Mouse (Mus musculus): ENCODE measurements around the gene Apol6. TPM values are rescaled to one million over a fixed set of nuclear protein-coding genes. Genes with fewer than 3 reads are reported as not detected.
A peak's percentile ranks its signal among the peaks of the same experiment; 100 is the strongest.

Gene Apol6
- polyA plus RNA-seq, 1 experiment from 2014 or later: 0.06 TPM

GRCm38 (mm10) chr15:77079256-77079822 lies 34.8 kb downstream of the Apol6 start:
- ATAC-seq (replicated peaks): no peak
- peaks cover 30% of the 10 kb centered on the region; the same call in 1 of the 2 replicates for H3K36me3 ChIP-seq (replicated peaks)
- WGBS: 57% methylated on average over 14 of the region's 14 CpGs
- H3K4me3 ChIP-seq: no peak overlapping the region
- no peak overlapping the region for H3K4me2 ChIP-seq
- no peaks in the 10 kb centered on the region for H3K27me3 ChIP-seq (replicated peaks)
- H3K4me1 ChIP-seq: 0 out of 2 replicates have a peak, but pooled peaks cover 6% of the 10 kb centered on the region
- H3K27ac ChIP-seq: 0 out of 2 replicates have a peak overlapping the region, but pooled peaks have one; percentile 17
- no peaks in the 10 kb centered on the region for H3K9me3 ChIP-seq
- H3K9ac ChIP-seq: no peak overlapping the region

GRCm38 (mm10) chr15:77079890-77080361 lies 35.4 kb downstream of the Apol6 start:
- Histone ChIP-seq H3K4me1 (0 out of 2 replicates have a peak, but pooled peaks cover 6% of the 10 kb centered on the region), H3K9ac (no peak overlapping the region), H3K27me3 (replicated peaks) (no peaks in the 10 kb centered on the region), H3K9me3 (no peaks in the 10 kb centered on the region), H3K4me3 (no peak overlapping the region), H3K36me3 (replicated peaks) (peaks cover 34% of the 10 kb centered on the region; the same call in 1 of the 2 replicates), H3K4me2 (no peak overlapping the region), H3K27ac (0 out of 2 replicates have a peak overlapping the region, but pooled peaks have one; percentile 17)
- 74% methylated on average over 11 of the region's 11 CpGs for WGBS
- ATAC-seq (replicated peaks): no peak

GRCm38 (mm10) chr15:77080684-77081254 lies 36.2 kb downstream of the Apol6 start:
- Histone ChIP-seq H3K27me3 (replicated peaks) (no peaks in the 10 kb centered on the region), H3K4me3 (no peak overlapping the region), H3K36me3 (replicated peaks) (peaks cover 38% of the 10 kb centered on the region; the same call in 1 of the 2 replicates), H3K4me1 (0 out of 2 replicates have a peak, but pooled peaks cover 6% of the 10 kb centered on the region), H3K27ac (no peak overlapping the region), H3K9me3 (no peaks in the 10 kb centered on the region), H3K9ac (no peak overlapping the region), H3K4me2 (no peak overlapping the region)
- 85% methylated on average over 14 of the region's 14 CpGs for WGBS
- no peak for ATAC-seq (replicated peaks)

GRCm38 (mm10) chr15:77081454-77081853 lies 36.9 kb downstream of the Apol6 start:
- H3K36me3 ChIP-seq (replicated peaks): peaks cover 35% of the 10 kb centered on the region; the same call in 1 of the 2 replicates
- H3K4me2 ChIP-seq: no peak overlapping the region
- ATAC-seq (replicated peaks): no peak
- H3K9me3 ChIP-seq: no peaks in the 10 kb centered on the region
- H3K4me1 ChIP-seq: 0 out of 2 replicates have a peak, but pooled peaks cover 6% of the 10 kb centered on the region
- 87% methylated on average over 5 of the region's 5 CpGs for WGBS
- H3K27ac ChIP-seq: no peak overlapping the region
- no peak overlapping the region for H3K9ac ChIP-seq
- H3K4me3 ChIP-seq: no peak overlapping the region
- H3K27me3 ChIP-seq (replicated peaks): no peaks in the 10 kb centered on the region

- Histone ChIP-seq H3K27me3 (replicated peaks) (no peaks in the 10 kb centered on the region), H3K4me2 (no peak overlapping the region), H3K36me3 (replicated peaks) (peaks cover 21% of the 10 kb centered on the region; the same call in 1 of the 2 replicates), H3K9ac (no peak overlapping the region), H3K4me3 (no peak overlapping the region), H3K9me3 (no peaks in the 10 kb centered on the region), H3K4me1 (0 out of 2 replicates have a peak, but pooled peaks cover 8% of the 10 kb centered on the region), H3K27ac (no peak overlapping the region)
- WGBS: 93% methylated on average over 7 of the region's 7 CpGs
- ATAC-seq (replicated peaks): no peak
Measured at GRCm38 (mm10) chr15:77085818-77086217, 41.3 kb downstream of the Apol6 start.

GRCm38 (mm10) chr15:77086488-77086887 lies 42.0 kb downstream of the Apol6 start:
- H3K27me3 ChIP-seq (replicated peaks): no peaks in the 10 kb centered on the region
- H3K9ac ChIP-seq: no peak overlapping the region
- 0 out of 2 replicates have a peak, but pooled peaks cover 8% of the 10 kb centered on the region for H3K4me1 ChIP-seq
- H3K36me3 ChIP-seq (replicated peaks): peaks cover 23% of the 10 kb centered on the region; the same call in 1 of the 2 replicates
- H3K4me3 ChIP-seq: no peak overlapping the region
- H3K9me3 ChIP-seq: no peaks in the 10 kb centered on the region
- WGBS: 100% methylated on average over 1 of the region's 1 CpGs
- H3K4me2 ChIP-seq: no peak overlapping the region
- ATAC-seq (replicated peaks): no peak
- no peak overlapping the region for H3K27ac ChIP-seq

GRCm38 (mm10) chr15:77089249-77089648 lies 44.7 kb downstream of the Apol6 start:
- H3K4me1 ChIP-seq: 0 out of 2 replicates have a peak, but pooled peaks cover 8% of the 10 kb centered on the region
- no peak for ATAC-seq (replicated peaks)
- peaks cover 20% of the 10 kb centered on the region; the same call in 1 of the 2 replicates for H3K36me3 ChIP-seq (replicated peaks)
- H3K4me2 ChIP-seq: no peak overlapping the region
- no peaks in the 10 kb centered on the region for H3K27me3 ChIP-seq (replicated peaks)
- no peaks in the 10 kb centered on the region for H3K9me3 ChIP-seq
- no peak overlapping the region for H3K4me3 ChIP-seq
- no peak overlapping the region for H3K9ac ChIP-seq
- WGBS: 56% methylated on average over 11 of the region's 11 CpGs
- no peak overlapping the region for H3K27ac ChIP-seq

GRCm38 (mm10) chr15:77090531-77090930 lies 46.0 kb downstream of the Apol6 start:
- ATAC-seq (replicated peaks): no peak
- no peaks in the 10 kb centered on the region for H3K9me3 ChIP-seq
- peaks cover 14% of the 10 kb centered on the region; the same call in 1 of the 2 replicates for H3K36me3 ChIP-seq (replicated peaks)
- 86% methylated on average over 5 of the region's 5 CpGs for WGBS
- H3K4me3 ChIP-seq: no peak overlapping the region
- H3K4me1 ChIP-seq: 0 out of 2 replicates have a peak, but pooled peaks cover 8% of the 10 kb centered on the region
- H3K27me3 ChIP-seq (replicated peaks): no peaks in the 10 kb centered on the region
- H3K4me2 ChIP-seq: no peak overlapping the region
- H3K9ac ChIP-seq: no peak overlapping the region
- no peak overlapping the region for H3K27ac ChIP-seq

GRCm38 (mm10) chr15:77091394-77091793 lies 46.9 kb downstream of the Apol6 start:
- 0 out of 2 replicates have a peak, but pooled peaks cover 8% of the 10 kb centered on the region for H3K4me1 ChIP-seq
- no peak overlapping the region for H3K4me2 ChIP-seq
- H3K9ac ChIP-seq: no peak overlapping the region
- no peaks in the 10 kb centered on the region for H3K27me3 ChIP-seq (replicated peaks)
- ATAC-seq (replicated peaks): no peak
- H3K9me3 ChIP-seq: no peaks in the 10 kb centered on the region
- 73% methylated on average over 4 of the region's 4 CpGs for WGBS
- peaks cover 8% of the 10 kb centered on the region; the same call in 1 of the 2 replicates for H3K36me3 ChIP-seq (replicated peaks)
- H3K4me3 ChIP-seq: no peak overlapping the region
- H3K27ac ChIP-seq: no peak overlapping the region

- Histone ChIP-seq H3K9ac (no peak overlapping the region), H3K27me3 (replicated peaks) (no peaks in the 10 kb centered on the region), H3K27ac (no peak overlapping the region), H3K4me3 (no peak overlapping the region), H3K9me3 (no peaks in the 10 kb centered on the region), H3K4me2 (no peak overlapping the region), H3K4me1 (0 out of 2 replicates have a peak, but pooled peaks cover 4% of the 10 kb centered on the region), H3K36me3 (replicated peaks) (peaks cover 23% of the 10 kb centered on the region)
- ATAC-seq (replicated peaks): no peak
- WGBS: 94% methylated on average over 13 of the region's 13 CpGs
Measured at GRCm38 (mm10) chr15:77094431-77094830, 49.9 kb downstream of the Apol6 start.

GRCm38 (mm10) chr15:77095216-77095615 lies 50.7 kb downstream of the Apol6 start:
- H3K4me3 ChIP-seq: no peak overlapping the region
- H3K36me3 ChIP-seq (replicated peaks): peaks cover 23% of the 10 kb centered on the region
- no peaks in the 10 kb centered on the region for H3K4me1 ChIP-seq
- no peaks in the 10 kb centered on the region for H3K27me3 ChIP-seq (replicated peaks)
- no peak for ATAC-seq (replicated peaks)
- no peak overlapping the region for H3K9ac ChIP-seq
- no peak overlapping the region for H3K4me2 ChIP-seq
- no peaks in the 10 kb centered on the region for H3K9me3 ChIP-seq
- 100% methylated on average over 1 of the region's 1 CpGs for WGBS
- no peak overlapping the region for H3K27ac ChIP-seq

- Histone ChIP-seq H3K36me3 (replicated peaks) (peaks cover 18% of the 10 kb centered on the region), H3K4me2 (no peak overlapping the region), H3K9ac (no peak overlapping the region), H3K9me3 (no peaks in the 10 kb centered on the region), H3K27me3 (replicated peaks) (no peaks in the 10 kb centered on the region), H3K4me1 (no peaks in the 10 kb centered on the region), H3K4me3 (no peak overlapping the region), H3K27ac (no peak overlapping the region)
- 84% methylated on average over 6 of the region's 6 CpGs for WGBS
- no peak for ATAC-seq (replicated peaks)
Measured at GRCm38 (mm10) chr15:77097358-77097757, 52.8 kb downstream of the Apol6 start.

Data from midbrain, embryonic 15.5 days (tissue).